Mouse (Mus musculus) cerebellum, postnatal 25 days (tissue): ENCODE data around the gene Brsk2.
"Not testable (repeated sequence)": the region's sequence is repeated elsewhere in the genome, so short reads cannot be mapped to it uniquely, and the experiment has no call there.

Experiments
- DNase-seq, 2 experiments: peaks; one replicate each; pipeline ENCODE4 v3.0.0; 2021; ENCODE audit warnings: mixed read lengths in 2 of 2

The Brsk2 gene

DNA sequence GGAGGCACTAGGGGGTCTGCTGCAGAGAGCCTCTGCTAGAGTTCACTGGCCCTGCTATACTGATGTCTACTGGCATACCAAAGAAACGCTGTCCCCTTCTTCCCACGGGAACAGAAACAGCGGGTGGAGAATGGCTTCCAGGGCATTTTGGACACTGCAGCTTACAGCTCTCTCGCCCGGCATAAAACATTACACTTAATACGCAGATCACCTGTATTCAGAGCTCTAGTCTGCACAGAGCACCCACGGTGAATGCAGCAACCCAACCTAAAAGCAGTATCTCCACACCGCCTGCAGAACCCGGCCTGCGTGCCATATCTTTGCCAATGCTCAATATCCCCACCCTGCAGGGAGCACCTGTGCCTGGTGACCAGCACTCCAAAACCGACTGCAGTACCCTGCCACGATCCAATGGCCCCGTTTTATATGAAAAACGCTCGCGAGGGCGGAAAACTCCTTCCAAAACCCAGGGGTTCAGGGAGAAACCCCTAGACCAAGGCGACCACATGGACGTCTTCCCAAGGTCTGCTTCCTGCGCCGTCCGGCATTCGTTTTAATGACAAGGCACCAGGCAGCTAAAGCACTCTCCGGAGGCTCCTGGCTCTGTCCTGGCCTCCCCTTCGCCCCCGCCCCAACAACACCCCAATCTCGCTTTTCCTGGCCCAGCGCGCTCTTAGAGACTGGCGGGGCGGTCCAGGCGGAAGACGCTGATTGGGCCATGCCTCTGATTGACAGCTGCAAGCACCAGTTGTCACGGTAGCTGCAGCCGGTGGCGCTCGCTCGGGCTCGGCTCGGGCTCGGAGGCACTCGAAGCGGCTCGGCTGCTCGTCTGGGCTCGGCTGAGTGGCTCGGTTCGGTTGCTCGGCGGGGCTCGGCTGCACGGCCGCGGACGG lies at the start of gene Brsk2:
Gene Brsk2 (plus strand): TSS at position 846 of the 893 bp plus-strand sequence.
- DNase-seq = peak; percentile 68 to 99

DNA sequence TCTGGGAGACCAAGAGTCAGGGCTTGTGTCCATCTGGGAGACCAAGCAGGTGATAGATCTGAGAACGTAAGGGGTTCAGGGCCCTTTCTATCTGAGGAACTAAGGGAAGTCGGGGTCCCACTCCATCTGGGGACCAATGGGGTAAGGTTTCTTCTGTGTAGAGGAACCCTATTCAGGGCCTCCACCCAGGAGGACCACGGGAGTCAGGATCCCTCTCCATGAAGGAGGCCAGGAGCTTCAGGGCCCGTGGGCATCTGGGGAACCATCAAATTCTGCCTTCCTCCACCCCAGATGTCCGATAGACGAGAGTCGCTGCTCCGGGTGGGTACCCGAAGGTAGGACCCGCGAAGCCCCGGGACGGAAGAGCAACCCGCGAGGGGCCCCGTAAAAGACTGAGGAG lies 47.7 kb upstream of the Brsk2 start:
- DNase-seq = no peak

- DNase-seq = peak; percentile 99 to 100
These were observed 47.3 kb upstream of the Brsk2 start for GRCm38 (mm10) chr7:141902269-141902729.

GRCm38 (mm10) chr7:141902791-141903190 lies 46.8 kb upstream of the Brsk2 start:
- DNase-seq = no peak

DNA sequence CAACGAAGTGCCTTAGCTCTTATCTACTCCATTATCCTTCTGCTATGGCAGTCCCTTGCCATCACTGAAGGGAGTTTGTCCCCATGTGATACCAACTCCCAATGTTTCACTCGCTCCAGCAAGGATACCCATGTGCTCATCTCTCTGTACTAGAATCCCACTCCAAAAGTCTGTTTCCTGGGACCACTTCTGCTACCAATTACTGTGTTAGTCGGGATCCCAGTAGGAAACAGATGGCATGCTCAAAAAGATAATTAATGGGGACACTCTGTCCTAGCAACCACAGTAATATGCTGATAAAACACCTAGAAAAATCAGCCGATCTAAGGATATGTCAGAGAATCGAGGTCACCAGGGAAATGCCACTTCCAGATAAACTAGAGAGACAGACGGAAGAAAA lies 41.0 kb upstream of the Brsk2 start:
- DNase-seq = no peak

GRCm38 (mm10) chr7:141911305-141911704 lies 38.2 kb upstream of the Brsk2 start:
- DNase-seq = no peak

DNA sequence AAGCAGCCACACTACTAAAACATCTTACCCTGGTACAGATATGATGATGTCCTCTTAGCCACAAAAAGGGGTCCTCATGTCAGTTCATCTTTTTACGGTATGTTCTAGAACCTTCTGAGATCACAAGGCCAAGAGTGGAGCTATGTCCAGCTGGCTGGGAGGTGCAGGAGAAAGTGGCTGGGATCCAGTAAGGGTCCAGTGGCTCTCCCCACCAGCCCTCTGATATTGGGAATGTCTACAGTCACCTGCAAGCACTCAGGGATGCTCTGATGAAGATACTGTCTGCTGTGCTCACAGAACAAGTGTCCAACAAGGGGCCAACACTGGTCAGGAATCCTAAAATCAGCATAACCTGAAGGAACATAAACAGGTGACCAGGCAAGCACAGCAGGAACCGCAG lies 31.1 kb upstream of the Brsk2 start, which contains the start of gene Tollip:
Gene Tollip (minus strand): TSS at position 101 of the 400 bp plus-strand sequence.
- DNase-seq = no peak

GRCm38 (mm10) chr7:141924121-141924520 lies 25.4 kb upstream of the Brsk2 start:
- not testable (repeated sequence) for DNase-seq

DNA sequence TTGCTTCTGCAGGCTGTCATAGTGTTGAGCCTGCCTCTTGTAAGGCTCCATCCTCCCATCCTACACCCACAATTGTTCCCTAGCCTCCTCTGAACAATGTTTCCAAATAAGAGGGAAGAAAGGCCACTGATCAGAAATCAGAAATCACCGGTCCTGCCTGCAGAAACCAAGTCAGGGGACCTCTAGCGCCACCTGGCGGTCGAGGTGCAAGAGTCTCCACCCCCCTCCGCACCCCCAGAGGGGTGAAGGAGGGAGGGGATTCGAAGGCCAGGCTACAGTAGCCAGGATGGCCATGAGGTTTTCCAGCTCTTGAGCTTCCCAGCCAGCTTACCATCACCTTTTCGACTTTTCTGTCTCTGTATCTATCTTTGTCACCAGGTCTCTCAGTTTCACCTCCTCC lies 24.6 kb upstream of the Brsk2 start:
- DNase-seq = peak; percentile 84 to 91

DNA sequence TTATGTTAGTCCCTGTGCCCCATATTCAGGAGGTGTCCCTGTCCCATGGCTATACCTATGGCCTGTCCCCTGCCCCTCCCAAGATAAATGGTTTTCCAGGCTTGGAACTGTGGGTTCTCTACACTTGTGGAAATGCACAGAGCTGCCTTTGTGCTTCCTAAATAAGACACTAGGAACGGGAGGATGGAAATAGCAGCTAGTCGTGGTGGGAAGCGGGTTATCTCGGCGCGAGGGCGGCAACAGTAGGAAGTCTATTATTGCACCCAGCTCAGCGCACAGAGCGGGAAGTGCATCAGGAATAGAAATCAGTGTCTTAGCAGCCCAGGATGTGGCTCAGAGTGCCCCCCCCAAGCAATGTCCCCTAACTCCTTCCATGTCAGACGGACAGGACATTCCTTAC lies 20.9 kb upstream of the Brsk2 start:
- DNase-seq = no peak

GRCm38 (mm10) chr7:141934128-141934898 lies 15.2 kb upstream of the Brsk2 start:
- peak; percentile 27 to 62 for DNase-seq

GRCm38 (mm10) chr7:141934951-141935350 lies 14.6 kb upstream of the Brsk2 start:
- DNase-seq = peak in 1 of 2 experiments; percentile 43

- peak in 1 of 2 experiments; percentile 44 for DNase-seq
These were observed 6.1 kb upstream of the Brsk2 start for GRCm38 (mm10) chr7:141943444-141943843.

DNA sequence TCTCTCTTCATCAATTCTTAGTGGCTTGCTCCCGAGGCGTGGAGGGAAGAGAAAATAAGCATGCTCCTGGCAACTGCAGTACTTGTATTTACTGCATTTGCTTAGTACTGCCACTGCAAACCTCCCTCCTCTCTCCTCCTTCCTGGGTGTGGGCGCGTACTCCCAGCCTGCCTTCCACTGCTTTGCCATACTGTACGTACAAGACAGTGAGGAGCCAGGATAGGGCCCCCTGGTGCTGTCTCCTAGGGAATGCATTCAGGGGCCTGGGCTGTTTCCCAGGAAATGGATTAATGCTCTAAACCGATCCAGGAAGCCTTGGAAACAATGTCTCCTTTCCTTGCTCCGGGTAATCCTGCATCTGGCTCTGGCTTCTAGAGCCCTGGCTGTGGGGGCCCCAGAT lies 3.6 kb upstream of the Brsk2 start:
- DNase-seq = peak in 1 of 2 experiments; percentile 25

DNA sequence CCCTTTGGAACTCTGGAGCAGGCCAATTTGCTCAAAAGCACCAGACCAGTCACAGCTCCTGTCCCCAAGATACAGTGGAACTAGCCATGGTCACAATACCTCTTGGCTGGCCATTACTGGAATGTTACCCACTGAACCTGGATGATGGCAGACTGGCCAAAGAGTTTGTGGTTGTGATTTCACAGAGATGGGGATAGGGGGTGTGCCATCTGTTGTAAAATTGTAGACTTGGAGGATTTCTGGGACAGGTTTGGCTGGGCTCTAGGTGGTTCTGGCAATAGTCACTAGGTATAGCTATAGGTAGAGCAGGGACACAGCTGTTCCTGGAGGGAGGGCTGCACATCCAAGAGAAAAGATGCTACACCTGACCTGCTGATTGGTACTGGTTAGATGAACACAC lies 2.0 kb upstream of the Brsk2 start:
- peak in 1 of 2 experiments; percentile 9 for DNase-seq

DNA sequence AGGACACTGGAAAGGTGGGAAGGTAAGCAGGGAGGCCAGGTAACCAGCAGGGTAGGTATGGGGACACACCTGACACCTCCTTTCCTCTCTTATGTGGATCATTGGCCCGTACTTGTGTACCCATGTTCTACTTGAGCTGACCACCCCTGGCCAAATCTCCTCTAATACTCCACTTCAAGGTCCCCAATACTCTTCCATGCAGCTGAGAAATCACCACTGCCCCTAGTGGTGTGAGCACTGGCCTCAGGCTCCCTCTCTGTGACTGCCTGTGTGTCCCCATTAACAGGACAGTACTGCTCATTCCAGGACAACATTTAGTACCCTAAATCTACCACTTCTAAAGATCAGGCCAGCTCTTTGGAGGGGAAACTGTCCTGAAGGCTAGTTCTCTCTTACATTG lies 1.5 kb upstream of the Brsk2 start:
- peak; percentile 26 to 60 for DNase-seq

DNA sequence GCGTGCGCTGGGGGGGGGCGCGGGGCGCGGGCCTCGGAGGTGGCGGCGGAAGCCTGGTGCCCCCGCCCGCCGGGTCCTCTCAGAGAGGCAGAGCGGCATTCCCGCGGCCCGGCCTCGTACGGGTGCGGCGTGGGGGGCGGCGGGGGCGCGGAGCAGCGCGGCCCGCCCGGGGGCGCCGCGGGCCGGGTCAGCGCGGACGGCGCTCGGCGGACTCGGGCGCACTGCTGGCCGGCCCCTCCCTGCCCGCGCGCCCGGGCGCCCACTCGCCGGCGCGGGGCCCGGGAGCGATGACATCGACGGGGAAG lies 200 bp downstream of the Brsk2 start:
- no peak for DNase-seq

GRCm38 (mm10) chr7:141950104-141951013 lies 808 bp downstream of the Brsk2 start:
- peak; percentile 80 to 82 for DNase-seq

GRCm38 (mm10) chr7:141951821-141952220 lies 2.3 kb downstream of the Brsk2 start:
- DNase-seq = peak; percentile 27 to 32

DNA sequence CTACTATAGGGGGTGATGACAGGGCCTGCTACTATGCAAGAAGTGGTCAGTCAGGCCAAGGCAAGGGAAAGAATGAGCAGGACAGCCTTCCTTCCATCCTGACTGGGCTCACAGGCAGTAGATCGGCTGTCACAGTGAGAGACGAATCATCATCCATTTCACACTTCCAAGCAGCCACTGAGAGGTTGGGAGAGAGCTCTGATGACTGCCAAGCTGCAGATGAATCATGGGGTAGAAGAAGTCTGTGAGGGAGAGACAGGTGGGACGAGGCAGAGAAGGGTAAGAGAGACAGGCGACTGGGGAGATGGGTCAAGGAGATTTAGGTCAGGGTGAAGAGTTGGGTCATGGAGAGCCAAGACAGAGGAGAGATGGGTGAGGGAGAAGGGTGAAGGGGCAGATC lies 3.4 kb downstream of the Brsk2 start:
- peak; percentile 40 to 56 for DNase-seq

- DNase-seq = peak; percentile 52 to 59
These were observed 4.1 kb downstream of the Brsk2 start for GRCm38 (mm10) chr7:141953616-141954015.

DNA sequence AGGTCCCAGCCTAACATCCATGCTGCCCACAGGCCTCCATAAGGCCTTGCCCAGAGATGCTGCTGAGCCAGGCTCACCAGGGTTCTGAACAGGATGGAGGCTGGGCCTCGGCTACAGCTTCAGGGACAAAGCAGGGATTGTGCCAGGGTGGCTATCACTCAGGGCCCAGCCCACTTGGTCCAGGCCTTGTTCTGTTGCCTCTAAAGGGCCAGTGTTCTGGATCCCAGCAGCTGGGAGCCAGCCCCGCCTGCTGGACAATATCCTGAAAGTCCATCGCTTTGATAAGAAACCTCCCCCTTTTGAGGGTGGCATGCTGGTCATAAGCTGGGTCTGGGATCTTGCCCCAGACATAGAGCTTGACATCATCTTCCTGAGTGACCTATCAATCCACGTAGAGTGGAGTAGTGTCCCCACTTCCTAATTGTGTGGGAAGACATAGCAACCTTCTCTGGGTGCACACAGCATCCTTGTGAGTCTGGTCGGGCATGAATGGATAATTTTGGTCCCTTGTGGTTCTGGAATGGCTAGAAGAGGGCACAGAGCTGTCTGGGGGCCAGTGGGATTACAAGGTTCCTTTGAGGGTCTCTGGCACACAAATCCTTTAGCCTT lies 6.1 kb downstream of the Brsk2 start:
- DNase-seq = peak; percentile 39 to 43
